Comparison of ENCODE assay signal across 16 mouse cellular contexts in the genomic region with DNA sequence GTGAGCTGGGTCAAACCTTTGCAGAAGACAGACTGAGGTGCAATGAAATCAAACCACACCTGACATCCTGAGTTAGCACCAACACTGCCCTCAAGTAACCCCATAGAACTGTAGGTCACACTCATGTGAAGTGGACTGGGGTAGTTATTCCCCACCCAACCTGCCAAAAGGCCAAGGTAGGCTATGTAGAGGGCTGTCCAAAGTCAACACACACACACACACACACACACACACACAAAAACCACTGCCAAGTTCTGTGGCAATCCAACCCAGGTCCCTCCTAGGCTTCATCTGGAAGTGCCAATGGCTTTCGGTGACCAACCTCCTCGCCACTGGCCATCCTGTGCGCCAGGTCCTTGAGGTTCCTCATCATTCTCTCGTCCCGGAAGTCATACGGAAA.
"Had no signal": no experiment of that assay in that cellular context is flagged by ENCODE, and none has a peak within 500 bp of the region (broad histone marks: within the 10 kb centered on the region; RNA-seq: fewer than 3 reads in every experiment).

No protein-coding gene starts in this region.

- H3K4me2 ChIP-seq: limb, embryonic 15.5 days; liver, embryonic 15.5 days; midbrain, embryonic 12.5 days; neural tube, embryonic 13.5 days had no signal

- H3K4me3 ChIP-seq: limb, embryonic 15.5 days; liver, embryonic 15.5 days; midbrain, embryonic 12.5 days; neural tube, embryonic 13.5 days had no signal

- H3K9ac ChIP-seq: limb, embryonic 15.5 days; liver, embryonic 15.5 days; midbrain, embryonic 12.5 days; neural tube, embryonic 13.5 days had no signal

- DNase-seq: kidney, adult 11 months; kidney, adult 9 months; kidney, postnatal 36 days; layer of hippocampus, adult 9-11 months; layer of hippocampus, postnatal 36 days; retina, postnatal 1 day; right cerebral cortex, postnatal 4 days; spleen, adult 18-20 months; thymus, adult 18-20 months; thymus, postnatal 14 days had no signal

- ATAC-seq: midbrain, embryonic 16.5 days had no signal

- H3K36me3 ChIP-seq: limb, embryonic 15.5 days had no signal

- H3K4me1 ChIP-seq: limb, embryonic 15.5 days; liver, embryonic 15.5 days; midbrain, embryonic 12.5 days had no signal

- H3K27ac ChIP-seq: kidney, postnatal 0 days; limb, embryonic 15.5 days; liver, embryonic 15.5 days; midbrain, embryonic 12.5 days; neural tube, embryonic 13.5 days had no signal

- H3K27me3 ChIP-seq: limb, embryonic 15.5 days; liver, embryonic 15.5 days; midbrain, embryonic 12.5 days; neural tube, embryonic 13.5 days had no signal

- H3K9me3 ChIP-seq: limb, embryonic 15.5 days; liver, embryonic 15.5 days; midbrain, embryonic 12.5 days; neural tube, embryonic 13.5 days had no signal
